Mouse (Mus musculus) left cerebral cortex, postnatal 10 days (tissue): ENCODE measurements at regions not wholly inside any gene's neighbourhood (a gene's known extent, or its start where the extent isn't known, plus 50 kb on each side); places are given as distances from the start of the nearest gene placed in this dataset.
A peak's percentile ranks its signal among the peaks of the same experiment; 100 is the strongest.
"Not testable (repeated sequence)": the region's sequence is repeated elsewhere in the genome, so short reads cannot be mapped to it uniquely, and the experiment has no call there.

Experiments used
- DNase-seq, 2 experiments: peaks; one replicate each; pipeline ENCODE4 v3.0.0; 2021 to 2022; ENCODE audit warnings: low spot score in 2 of 2, mixed read lengths in 1 of 2; ENCODE audit errors: extremely low spot score in 1 of 2
- intact Hi-C: fragments of 180-260 bp; cut with DNase I; formaldehyde crosslinking; loops from one replicate; pipeline ENCODE4 v1.15.1; 2025

DNA sequence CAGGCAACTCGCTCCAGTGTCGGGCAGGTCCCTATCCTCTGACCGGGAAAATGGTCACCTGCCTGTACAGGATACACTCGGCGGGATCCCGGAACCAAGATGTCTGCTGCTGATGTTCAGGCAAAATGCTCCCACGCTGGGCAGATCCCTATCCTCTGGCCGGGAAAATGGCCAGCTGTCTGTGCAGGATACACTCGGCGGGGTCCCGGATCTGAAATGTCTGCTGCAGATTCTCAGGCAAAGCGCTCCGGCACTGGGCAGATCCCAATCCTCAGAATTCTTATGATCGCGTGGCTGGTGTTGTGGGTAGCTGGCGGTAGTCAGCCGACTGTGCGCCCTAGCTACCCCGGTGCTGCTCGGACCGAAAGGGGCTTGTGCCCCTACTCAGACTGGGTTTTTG, 161.4 kb downstream of the Gm12353 start:
- intact Hi-C loops, result not testable (repeated sequence)
- peak in 1 of 2 experiments; percentile 43 for DNase-seq
